Mouse (Mus musculus) fat pad, adult 2 months (tissue): ENCODE results near the gene Kcnq5.

Experiments
- DNase-seq: peaks from one replicate; pipeline ENCODE4 v3.0.0-alpha.2; 2011; ENCODE audit warnings: low read depth, low spot score; ENCODE audit errors: extremely low read depth

Kcnq5 gene

DNA sequence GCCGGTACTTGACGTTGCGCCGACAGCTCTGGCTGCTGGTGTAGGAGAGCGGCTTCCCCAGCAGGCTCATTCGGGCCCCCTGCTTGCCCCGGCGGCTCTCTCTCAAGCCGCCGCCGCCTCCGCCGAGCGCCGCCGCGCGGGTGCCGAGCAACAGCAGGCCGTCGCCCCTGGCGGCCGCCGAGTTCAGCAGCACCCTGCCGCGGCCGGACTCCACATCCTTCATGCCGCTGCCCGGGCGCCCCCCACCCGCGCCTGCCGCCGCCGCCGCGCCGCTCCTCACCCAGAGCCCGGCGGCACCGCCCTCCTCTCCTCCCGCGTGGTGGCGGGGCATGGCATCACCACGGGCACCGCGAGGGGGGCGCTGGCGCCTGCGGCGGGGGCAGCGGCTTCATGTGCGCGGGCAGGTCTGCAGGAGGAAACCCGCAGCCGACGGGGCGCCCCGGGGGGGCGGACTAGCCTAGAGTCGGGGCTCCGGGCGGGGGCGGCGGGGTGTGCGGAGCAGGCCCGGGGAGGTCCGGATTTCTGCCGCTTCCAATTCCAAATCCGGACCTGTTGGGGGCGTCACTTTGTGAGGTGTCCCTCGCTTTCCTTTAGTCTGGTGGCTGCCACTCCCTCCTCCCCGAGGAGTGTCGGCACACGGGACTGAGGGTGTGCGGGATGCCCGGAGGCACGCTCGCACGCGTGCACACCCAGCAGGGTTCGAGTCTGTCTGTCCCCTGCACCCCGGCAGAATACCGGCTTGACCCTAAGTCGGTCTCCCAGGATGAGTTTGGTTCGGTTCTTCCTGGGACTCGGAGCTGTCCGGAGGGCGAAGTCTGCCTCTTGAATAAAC is at the start of gene Kcnq5:
TSS of gene Kcnq5 (minus strand) at position 692 of the 832 bp plus-strand sequence.
- no peak for DNase-seq

DNA sequence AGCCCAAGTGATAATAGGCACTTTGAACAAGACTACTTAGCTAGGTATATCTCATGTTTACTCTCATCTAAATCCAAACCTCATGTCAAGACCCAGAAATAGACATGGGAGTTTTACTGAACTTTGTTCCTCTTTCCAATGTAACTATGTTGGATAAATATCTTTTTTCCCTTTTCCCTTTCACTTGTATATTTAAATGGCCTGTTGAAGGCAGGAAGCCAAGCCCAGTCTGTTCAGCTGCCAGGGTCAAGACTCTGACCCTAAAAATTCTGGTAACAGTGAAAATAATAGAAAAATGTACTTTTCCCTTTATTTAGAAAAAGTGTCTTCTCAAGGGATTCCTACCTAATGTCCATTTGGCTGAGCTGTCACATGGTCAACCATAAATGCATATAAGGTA is 18.0 kb upstream of the Kcnq5 start:
- DNase-seq, result no peak

DNA sequence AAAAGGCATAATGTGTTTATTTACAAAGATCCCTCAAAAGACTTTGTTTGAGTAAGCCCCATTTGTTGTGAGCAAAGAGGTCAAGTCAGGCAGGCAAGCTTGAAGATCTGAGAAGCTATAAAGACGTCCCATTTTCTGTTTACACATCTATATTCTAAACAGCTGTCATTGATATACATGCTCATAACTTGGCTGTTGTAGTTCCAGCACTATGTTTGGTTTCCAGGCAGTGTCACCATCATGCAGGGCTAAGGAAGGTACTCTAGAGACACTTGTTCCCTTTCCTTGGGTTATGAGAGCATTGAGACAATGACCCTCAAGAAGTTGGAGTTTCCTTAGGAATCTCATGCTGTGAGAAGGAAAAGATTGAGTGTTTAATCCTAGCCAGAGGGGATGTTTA is 17.6 kb upstream of the Kcnq5 start:
- no peak for DNase-seq

DNA sequence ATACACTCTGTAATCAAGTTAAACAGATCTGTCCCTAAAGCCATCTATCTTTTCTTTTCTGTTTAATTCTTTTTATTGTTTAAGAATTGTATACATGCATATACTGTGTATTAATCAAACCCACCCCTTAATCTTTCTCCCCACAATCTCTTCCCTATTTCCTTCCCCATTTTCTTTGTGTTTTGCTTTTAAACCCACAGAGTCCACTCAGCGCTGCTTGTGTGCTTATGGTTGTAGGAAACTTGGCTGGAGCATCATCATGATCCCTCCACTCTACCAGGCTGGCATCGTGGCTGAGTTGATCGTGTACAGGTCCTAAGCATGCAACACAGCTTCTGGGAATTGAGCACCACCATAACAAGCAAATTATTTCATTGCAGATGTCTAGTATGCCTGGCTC is 12.3 kb upstream of the Kcnq5 start:
- DNase-seq, result no peak

DNA sequence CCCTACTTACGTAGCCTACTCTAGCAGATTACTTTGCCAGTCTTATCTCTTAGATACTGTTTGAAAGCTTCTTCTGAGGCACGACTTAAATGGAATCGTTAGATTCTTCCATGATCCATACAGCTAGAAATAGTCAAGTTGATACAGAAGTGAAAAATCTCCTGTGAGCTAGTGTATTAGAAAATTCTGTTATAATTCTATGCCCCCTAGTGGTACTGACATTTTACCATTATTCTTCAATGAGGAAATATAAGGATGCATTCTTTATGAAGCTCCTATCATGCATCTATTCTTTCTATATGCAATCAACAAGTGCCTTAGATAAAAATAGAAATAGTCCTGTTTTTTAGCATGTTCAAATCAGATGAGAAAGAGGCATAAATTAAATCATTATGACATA is 5.4 kb upstream of the Kcnq5 start:
- no peak for DNase-seq

DNA sequence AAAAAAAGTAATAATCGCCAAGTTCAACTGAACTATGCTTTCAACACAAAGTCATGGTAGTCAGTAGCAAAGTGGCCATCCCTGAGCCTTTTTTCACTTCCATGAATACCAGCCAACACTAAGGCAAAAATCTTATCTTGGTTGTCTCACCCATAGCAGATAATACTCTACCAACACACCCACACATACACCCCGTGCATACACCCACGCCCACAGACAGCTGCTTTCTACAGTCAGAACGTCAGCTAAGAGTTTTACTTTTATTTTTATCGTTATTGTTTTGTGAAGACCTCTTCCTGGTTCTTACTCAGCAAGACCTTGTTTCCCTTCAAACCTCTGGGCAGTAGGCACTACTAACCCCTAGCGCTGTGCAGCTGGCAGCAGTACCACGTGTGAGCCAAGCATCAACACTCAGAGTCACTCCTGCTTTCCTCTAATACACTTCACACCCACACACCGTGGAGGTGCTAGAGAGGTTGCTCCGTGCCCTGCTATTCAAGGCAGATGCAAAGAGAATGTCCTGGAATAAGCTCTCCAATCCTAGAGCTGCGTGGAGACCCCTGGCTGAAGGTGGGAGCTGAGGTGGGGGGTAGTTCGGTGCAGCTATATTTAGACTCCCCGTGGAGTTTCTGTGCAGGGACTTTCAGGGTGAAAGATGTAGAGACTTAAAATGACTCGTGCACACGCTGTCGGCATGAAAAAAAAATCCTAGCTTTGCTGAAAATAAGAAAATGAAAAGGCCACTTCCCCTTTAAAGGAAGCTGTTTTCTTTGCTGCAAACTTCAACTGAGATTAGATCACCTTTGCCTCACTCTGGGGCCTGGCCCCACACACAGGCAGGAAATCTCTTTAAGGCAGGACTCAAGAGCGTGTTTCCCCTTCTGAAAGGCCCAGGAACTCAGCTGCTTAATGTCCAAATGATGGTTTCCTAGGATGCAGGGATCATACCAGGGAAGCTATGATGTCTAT is 1.4 kb upstream of the Kcnq5 start:
- DNase-seq, result no peak

DNA sequence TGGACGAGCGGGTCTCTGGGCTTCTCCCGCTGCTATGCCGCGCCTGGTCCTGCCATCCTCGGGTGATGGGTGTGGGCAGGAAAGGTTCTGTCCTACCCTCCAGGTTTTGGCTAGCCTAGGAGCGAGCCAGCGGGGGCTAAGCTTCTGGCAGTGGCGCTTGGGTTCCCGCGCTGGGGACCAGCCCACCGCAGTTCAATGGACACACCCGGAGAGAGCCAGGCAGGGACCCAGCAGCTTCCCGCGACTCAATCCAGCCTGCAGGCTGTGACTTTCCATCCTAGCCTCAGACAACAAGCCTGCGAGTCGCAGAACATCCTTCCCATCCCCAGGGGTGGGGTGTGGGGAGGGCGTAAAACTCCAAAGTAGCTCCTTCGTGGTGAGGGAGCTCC is 335 bp upstream of the Kcnq5 start:
- DNase-seq, result no peak

DNA sequence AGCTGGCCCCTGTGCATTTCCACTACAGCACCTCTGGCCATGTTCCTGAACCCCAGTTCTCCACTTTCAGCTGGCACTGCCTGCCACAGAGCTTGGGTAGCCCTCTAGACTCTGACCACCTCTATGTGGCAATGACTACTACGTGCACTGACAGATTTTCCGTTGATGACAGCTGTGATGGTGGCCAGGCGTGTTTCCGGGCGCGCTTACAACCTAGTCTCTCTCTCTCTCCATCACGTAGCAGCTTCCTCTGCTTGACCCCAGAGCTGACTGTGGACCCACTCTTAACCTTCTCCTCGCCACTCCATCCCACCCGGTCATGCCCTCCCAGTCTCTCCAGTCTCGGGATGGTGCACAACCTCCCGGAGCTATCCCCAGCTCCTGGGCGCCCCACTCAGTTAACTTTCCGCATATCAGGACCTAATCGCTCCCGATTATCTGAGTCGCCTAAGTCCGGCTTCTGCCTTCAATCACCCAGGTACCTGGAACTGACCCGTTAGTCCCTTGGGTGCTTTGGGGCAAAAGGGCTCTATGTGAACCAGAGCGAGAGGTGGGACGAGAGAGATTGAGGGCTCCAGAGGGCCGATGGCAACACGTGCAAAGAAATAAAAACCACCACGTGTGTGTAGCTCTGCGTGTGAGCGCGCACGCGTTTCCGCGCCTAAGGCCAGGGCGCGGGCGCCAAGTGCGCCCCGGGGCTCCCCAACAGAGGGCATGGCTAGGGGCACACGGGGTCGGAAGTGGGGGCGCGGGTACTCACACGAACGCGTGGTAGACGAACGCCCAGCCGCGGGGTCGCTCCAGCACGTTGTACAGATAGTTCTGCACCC is 1.1 kb downstream of the Kcnq5 start:
- DNase-seq, result no peak

DNA sequence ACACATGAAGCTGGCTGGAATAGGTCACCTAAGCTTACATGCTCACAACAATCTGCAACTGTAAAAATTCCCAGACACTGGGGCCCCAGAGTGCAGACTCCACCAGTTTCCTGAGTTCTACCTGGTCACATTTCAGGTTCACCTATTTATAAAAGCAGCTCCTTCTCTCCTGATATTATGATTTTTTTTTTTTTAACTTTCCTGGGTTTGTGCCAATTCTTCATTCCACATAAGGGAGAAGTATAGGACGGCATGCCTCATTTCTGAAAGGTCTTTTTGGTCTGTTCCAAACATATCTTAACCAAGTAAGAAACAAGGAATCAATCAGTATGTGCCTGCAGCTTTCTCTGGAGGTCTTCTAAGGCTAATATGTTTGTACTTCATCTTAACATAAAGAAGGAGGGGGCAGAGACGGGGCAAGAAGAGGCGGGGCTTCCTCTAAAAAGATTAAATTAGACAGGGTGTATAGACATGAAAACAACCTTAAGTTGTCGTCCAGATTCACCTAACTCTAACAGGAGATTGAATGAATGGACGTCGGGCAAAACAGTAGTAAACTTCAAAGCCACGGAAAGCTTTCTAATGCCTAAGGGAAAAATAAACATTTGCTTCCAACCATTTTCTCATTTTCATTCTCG is 2.0 kb downstream of the Kcnq5 start:
- no peak for DNase-seq

DNA sequence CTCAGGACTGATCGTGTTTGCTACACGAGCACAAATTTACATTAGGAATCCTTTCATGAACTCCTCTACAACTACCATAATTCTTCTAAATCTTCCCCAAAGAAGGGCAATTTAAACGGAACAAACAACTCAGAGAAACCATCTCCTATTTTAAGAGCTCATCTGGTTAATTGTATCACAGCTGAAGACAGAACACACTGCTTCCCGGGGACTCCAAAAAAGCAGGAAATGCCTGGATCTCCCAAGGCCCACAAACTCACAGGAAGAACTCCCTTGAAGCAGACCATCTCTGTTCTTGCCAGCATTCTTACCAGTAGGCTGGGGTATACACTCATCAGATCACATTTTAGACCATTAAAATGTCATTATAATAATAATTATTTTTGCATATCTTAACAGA is 3.7 kb downstream of the Kcnq5 start:
- DNase-seq, result no peak

DNA sequence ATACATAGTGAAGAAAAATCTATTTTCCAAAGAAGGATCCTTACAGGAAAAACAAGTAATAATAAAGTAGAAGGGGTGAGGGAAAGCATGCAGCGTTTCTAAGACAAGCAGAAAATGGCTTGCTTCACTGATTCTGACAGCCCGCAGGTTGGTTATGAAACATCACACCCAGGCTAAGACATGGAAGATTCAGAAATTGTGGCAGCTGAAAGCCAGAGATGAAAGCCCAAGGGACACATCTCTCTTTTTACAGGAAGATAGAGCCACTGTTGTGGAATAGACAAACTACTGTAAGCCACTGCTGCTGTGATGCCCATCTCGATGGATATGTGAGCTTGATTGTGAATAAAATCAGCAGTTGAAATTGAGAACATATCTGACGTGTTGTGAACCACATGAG is 20.9 kb downstream of the Kcnq5 start:
- no peak for DNase-seq

DNA sequence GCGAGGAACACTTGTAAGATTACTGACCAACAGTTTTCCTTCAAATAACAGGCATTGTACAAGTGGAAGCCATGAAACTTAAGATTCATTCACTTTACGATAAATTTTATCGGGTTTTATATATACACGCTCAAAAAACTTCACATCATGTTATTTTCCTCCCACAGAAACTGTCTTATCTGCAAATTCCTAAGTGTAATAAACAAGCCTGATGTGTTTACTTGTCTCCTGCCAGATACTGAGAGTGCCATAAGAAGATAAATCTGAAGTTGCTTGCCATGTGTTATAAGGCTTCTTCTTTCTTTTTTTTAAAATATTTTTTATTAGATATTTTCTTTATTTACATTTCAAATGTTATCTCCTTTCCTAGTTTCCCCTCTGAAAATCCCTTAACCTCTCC is 34.6 kb downstream of the Kcnq5 start:
- no peak for DNase-seq

DNA sequence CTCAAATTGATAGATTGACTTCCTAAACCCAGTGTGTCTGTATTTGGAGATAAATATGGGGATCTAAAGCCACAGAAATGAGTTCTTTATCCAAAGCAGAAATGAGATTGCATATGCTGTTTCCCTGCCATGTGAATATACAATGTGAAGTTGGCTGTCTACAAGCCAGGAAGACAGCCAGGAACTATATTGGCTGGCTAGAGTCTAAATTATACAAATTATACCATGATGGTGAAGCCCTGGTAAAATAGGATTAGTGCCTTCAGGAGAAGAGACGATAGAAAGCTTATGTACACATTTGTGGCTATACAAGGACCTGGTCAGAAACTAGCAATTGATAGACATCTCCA is 38.5 kb downstream of the Kcnq5 start:
- no peak for DNase-seq

DNA sequence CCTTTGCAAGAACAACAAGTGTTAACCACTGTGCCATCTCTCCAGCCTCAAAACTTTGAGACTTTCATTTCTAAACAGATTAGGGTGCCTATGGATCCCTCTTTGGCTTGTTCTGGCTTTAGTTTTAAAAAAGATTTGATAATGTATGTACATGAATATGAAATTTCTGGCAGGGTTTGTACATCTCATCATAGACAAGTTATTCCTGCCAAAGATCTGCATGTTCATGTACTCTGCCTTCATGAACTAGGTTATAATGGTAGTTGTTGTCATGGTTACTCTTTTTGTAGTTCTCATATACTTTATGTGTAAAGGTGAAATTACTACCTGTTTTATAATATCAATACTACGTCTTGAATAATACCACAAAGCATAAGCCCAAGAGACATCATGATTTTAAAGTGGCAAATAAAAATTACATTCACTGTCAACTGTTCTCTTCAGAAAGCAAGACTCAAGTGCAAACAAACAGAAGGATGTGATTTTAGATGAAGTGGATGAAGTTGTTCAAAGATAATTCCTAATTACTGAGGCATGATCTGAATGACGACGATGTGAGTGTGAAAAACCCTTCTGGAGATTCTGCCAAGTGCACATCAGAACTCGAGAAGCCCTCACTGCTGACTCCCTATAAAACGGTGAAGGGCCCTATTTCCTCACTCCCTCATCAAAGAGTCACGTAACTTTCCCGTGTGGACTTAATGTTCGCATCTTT is 39.0 kb downstream of the Kcnq5 start:
- DNase-seq, result no peak

DNA sequence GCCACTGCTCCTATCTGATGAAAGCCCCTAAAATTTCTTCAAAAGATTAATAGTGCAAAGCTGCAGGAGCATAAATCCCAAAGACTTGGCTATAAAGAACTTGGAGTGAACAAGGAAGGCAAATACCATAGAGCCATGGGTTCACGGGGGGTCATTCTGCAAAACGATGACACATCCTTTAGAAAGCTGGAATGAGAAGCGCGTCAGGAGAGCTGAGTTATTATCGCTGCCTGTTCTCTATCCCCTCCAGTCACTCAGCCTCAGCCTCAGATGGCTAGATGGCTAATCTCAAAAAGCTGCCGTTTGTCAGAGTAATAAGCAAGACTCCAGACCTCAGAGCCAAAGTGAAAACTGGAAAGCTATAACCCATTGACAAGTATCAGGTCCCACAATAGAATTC is 42.5 kb downstream of the Kcnq5 start:
- no peak for DNase-seq

DNA sequence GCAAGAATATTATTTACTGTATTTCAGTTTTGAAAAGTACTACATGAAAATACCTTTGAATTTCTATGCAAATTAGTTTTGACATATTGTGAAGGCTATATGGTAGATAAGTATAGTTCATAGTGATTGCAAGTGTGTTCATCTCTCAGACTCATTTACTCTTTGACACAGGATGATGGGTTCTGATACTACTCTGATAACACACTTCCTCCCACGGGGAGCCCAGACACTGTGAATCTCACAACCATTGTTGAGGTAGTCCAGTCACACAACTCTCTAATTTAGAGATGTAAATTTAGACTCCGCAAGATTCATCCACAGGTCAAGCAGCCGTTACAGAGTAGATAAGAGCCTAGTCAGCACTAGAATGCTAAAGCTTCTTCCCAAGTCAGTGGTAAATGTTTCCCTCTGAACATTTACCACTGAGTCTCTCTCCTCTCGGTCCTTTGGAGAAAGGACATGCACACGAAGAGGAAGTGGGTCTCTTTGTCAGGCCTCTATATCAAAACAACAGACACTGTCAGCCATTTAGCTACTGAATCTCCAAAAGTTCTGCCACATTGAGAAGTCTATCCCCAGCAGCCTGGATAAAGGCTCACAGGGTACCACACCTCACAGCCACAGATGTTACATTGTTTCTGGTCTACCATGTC is 65.5 kb downstream of the Kcnq5 start:
- no peak for DNase-seq

DNA sequence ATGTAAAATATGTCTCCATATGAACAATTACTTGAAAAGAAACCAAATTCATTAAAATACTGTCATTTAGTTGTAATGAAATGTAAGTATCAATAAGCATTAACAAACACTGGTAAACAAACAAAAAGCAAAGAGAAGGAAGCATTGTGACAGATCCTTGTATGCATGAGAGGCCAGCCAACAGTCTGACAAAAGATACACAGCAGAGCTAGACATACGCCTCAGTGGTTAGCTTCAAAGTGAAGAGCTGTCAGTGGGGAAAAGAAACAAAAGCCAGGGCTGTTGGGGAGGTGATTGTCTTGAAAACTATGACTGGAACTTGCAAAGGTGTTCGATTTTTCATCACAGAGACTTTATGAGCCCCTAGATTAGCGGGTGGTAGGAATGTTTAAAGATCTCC is 78.0 kb downstream of the Kcnq5 start:
- no peak for DNase-seq

DNA sequence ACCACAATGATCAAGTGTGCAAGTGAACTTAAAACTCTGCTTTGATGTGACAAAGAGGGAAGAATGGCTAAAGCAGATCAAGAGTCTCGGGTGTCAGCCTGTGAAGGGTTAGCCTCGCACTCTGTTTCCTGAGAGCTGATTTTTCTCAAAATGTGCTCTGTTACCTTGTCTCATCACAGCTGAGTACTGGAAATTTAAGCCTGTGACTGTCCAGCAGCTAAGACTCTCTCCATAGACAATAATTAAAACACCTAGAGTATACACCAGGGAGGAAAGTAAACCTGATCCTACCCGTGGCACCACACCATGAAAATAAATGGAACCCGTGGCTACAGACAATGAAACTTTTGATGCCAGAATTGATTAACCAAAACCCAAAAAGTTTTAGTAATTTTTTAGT is 90.9 kb downstream of the Kcnq5 start:
- no peak for DNase-seq

DNA sequence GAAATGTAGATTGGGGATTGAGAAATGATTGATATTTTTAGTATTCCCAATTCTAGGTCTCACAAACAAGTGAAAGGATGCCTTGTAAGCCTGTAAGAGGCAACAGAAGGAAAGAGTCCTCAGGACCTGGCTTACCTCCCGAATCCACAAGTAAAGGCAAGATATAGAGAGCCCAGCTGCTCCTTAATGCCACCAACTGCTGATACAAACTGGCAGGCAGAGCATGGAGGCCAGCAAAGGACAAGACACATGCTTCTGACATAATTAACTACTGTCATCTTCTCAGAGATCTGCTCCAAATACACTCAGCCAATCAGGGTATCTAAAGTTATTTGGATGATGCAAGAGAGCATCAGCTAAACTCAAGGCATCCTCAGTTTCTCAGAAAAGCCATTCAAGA is 93.3 kb downstream of the Kcnq5 start:
- no peak for DNase-seq

DNA sequence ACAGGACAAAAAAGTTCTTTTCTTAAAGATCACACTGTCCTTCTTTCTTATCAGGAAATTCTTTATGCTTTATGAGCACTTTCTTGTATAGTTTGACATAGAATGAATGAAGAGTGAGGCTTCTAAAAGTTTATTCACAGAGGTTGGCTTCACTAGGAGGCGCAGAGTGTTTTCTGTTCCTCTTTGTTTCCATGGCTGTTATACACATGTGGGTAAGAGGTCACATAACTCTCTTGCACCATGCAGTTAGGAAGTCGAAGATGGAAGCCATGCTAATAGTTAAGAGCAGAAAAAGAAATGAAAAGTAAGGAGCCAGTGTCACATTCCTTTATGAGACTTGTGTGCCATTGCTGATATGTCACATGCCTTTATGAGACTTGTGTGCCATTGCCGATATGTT is 105.3 kb downstream of the Kcnq5 start:
- DNase-seq, result no peak
